Mouse (Mus musculus): Measurements from ENCODE around the gene Gm17018. TPM values are rescaled to one million over a fixed set of nuclear protein-coding genes. Genes with fewer than 3 reads are reported as not detected.

Gene Gm17018
- polyA plus RNA-seq, 1 experiment from 2014 or later = 12.1 TPM

DNA sequence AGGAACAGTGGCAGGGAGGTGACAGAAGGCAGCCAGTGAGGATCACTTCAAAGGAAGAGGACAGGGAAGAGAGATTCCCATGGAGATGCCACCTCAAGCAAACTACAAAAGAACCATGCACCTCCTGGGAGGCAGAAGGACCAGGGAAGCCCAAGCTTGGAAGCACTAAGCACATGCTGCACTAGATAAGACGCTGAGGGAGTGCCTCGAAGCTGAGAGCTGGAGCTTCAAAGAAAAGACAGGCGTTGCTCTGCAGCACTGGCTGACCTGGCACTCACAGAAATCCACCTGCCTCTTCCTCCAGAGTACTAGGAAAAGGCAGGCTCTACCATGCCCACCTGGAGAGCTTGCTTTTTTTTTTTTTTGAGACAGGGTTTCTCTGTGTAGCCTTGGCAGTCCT lies 66.6 kb downstream of the Gm17018 start:
- Histone ChIP-seq H3K27ac (replicated peaks) (no peak overlapping the region), H3K9me3 (replicated peaks) (no peaks in the 10 kb centered on the region), H3K27me3 (no peaks in the 10 kb centered on the region), H3K4me1 (replicated peaks) (peaks cover 31% of the 10 kb centered on the region), H3K4me2 (no peak overlapping the region), H3K9ac (no peak overlapping the region), H3K4me3 (replicated peaks) (no peak overlapping the region), H3K36me3 (replicated peaks) (peaks cover 16% of the 10 kb centered on the region; the same call in 1 of the 2 replicates)
- no peak for ATAC-seq (ENCODE audit: insufficient read depth)
- 12% methylated on average over 3 of the region's 3 CpGs for WGBS (ENCODE audit: insufficient replicate concordance)

DNA sequence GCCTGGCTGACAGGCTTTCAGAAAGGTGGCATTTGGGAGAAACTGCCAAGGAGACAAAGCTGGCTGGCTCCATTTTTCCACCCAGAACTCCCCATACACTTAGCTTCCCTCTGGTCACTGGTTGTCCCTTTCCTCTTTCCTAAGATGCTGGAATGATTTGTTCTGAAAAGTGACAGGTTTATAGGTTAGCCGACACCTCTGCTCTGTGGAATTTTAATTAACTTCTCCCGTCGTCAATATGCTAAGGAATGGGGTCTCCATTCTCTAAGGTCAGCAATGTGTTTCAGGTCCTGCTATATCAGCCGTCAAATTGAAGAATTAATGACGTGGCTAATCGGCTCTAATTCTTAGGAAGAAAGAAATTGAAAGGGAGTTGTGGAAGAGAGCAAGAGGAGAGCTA lies 68.2 kb downstream of the Gm17018 start:
- Histone ChIP-seq H3K27me3 (no peaks in the 10 kb centered on the region), H3K4me3 (replicated peaks) (no peak overlapping the region), H3K4me2 (no peak overlapping the region), H3K36me3 (replicated peaks) (peaks cover 16% of the 10 kb centered on the region; the same call in 1 of the 2 replicates), H3K9me3 (replicated peaks) (no peaks in the 10 kb centered on the region), H3K4me1 (replicated peaks) (peaks cover 36% of the 10 kb centered on the region), H3K27ac (replicated peaks) (no peak overlapping the region), H3K9ac (no peak overlapping the region)
- no peak for ATAC-seq (ENCODE audit: insufficient read depth)
- 81% methylated on average over 6 of the region's 6 CpGs for WGBS (ENCODE audit: insufficient replicate concordance)

DNA sequence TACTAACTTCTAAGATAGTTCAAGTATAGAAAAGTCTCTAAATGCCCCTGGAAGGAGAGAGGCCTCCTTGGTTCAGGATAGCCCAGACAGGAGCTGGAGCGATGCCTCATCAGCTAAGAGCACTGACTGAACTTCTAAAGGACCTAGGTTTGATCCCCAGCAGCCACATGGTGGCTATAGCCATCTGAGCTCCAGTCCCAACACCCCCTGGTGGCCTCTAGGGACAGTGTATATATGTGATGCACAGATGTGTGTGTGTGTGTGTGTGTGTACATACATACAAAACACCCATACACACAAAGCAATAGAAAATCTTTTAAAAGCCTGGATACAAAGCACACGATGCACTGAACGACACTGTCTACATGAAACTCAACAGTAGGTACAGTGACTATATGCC lies 68.8 kb downstream of the Gm17018 start:
- WGBS (ENCODE audit: insufficient replicate concordance) = 81% methylated on average over 3 of the region's 3 CpGs
- no peak for ATAC-seq (ENCODE audit: insufficient read depth)
- H3K4me2 ChIP-seq = no peak overlapping the region
- no peaks in the 10 kb centered on the region for H3K9me3 ChIP-seq (replicated peaks)
- no peaks in the 10 kb centered on the region for H3K27me3 ChIP-seq
- H3K9ac ChIP-seq = no peak overlapping the region
- no peak overlapping the region for H3K4me3 ChIP-seq (replicated peaks)
- H3K4me1 ChIP-seq (replicated peaks) = peaks cover 36% of the 10 kb centered on the region
- no peak overlapping the region for H3K27ac ChIP-seq (replicated peaks)
- H3K36me3 ChIP-seq (replicated peaks) = peaks cover 14% of the 10 kb centered on the region; the same call in 1 of the 2 replicates

Other genes with a start within 250 kb of the Gm17018 start
- gene Btrc, start 196.9 kb upstream of the Gm17018 start, polyA plus RNA-seq (2015; fragmentation: Nextera tagmentation; extraction: Ambion mirVana) = 46.1 and 48.3 TPM in 2 replicates
- gene Poll, start 84 bp upstream of the Gm17018 start, polyA plus RNA-seq (2015; fragmentation: Nextera tagmentation; extraction: Ambion mirVana) = 5.0 and 5.4 TPM in 2 replicates
- 2.4 and 3.5 TPM in 2 replicates for gene Fbxw4, start 99.7 kb downstream of the Gm17018 start, polyA plus RNA-seq (2015; fragmentation: Nextera tagmentation; extraction: Ambion mirVana)
- gene Fgf8, start 182.3 kb downstream of the Gm17018 start, polyA plus RNA-seq (2015; fragmentation: Nextera tagmentation; extraction: Ambion mirVana) = not detected in 2 replicates
- 5.8 and 6.4 TPM in 2 replicates for gene Npm3, start 189.0 kb downstream of the Gm17018 start, polyA plus RNA-seq (2015; fragmentation: Nextera tagmentation; extraction: Ambion mirVana)
- 16.9 and 20.2 TPM in 2 replicates for gene Mgea5, start 223.2 kb downstream of the Gm17018 start, polyA plus RNA-seq (2015; fragmentation: Nextera tagmentation; extraction: Ambion mirVana)

Measured in liver, embryonic 15.5 days (tissue).